Mouse (Mus musculus): ENCODE data around the gene Dcaf8.
A peak's percentile ranks its signal among the peaks of the same experiment; 100 is the strongest.

Dcaf8 gene

GRCm38 (mm10) chr1:172148279-172148954 is 533 bp downstream of the Dcaf8 start:
- peak; percentile 73 for DNase-seq (ENCODE audit: low read depth)

GRCm38 (mm10) chr1:172148955-172149815 is 1.3 kb downstream of the Dcaf8 start:
- DNase-seq (ENCODE audit: low read depth), result peak; percentile 20

GRCm38 (mm10) chr1:172154536-172154935 is 6.7 kb downstream of the Dcaf8 start:
- DNase-seq (ENCODE audit: low read depth), result no peak

GRCm38 (mm10) chr1:172155518-172155917 is 7.6 kb downstream of the Dcaf8 start:
- no peak for DNase-seq (ENCODE audit: low read depth)

GRCm38 (mm10) chr1:172159970-172160369 is 12.1 kb downstream of the Dcaf8 start:
- no peak for DNase-seq (ENCODE audit: low read depth)

- DNase-seq (ENCODE audit: low read depth), result no peak
Observed at GRCm38 (mm10) chr1:172160508-172160907, 12.6 kb downstream of the Dcaf8 start.

- DNase-seq (ENCODE audit: low read depth), result peak; percentile 67
Observed at GRCm38 (mm10) chr1:172162009-172162408, 14.1 kb downstream of the Dcaf8 start.

GRCm38 (mm10) chr1:172162959-172163358 is 15.1 kb downstream of the Dcaf8 start:
- no peak for DNase-seq (ENCODE audit: low read depth)

GRCm38 (mm10) chr1:172167911-172168310 is 20.0 kb downstream of the Dcaf8 start:
- no peak for DNase-seq (ENCODE audit: low read depth)

GRCm38 (mm10) chr1:172169809-172170208 is 21.9 kb downstream of the Dcaf8 start:
- no peak for DNase-seq (ENCODE audit: low read depth)

GRCm38 (mm10) chr1:172172381-172172780 is 24.5 kb downstream of the Dcaf8 start:
- DNase-seq (ENCODE audit: low read depth), result no peak

GRCm38 (mm10) chr1:172173181-172173580 is 25.3 kb downstream of the Dcaf8 start:
- DNase-seq (ENCODE audit: low read depth), result no peak

- no peak for DNase-seq (ENCODE audit: low read depth)
Observed at GRCm38 (mm10) chr1:172177791-172178190, 29.9 kb downstream of the Dcaf8 start.

GRCm38 (mm10) chr1:172179102-172179501 is 31.2 kb downstream of the Dcaf8 start:
- DNase-seq (ENCODE audit: low read depth), result no peak

- no peak for DNase-seq (ENCODE audit: low read depth)
Observed at GRCm38 (mm10) chr1:172180881-172181280, 33.0 kb downstream of the Dcaf8 start.

- DNase-seq (ENCODE audit: low read depth), result no peak
Observed at GRCm38 (mm10) chr1:172181777-172182176, 33.9 kb downstream of the Dcaf8 start.

GRCm38 (mm10) chr1:172183056-172183455 is 35.2 kb downstream of the Dcaf8 start:
- DNase-seq (ENCODE audit: low read depth), result no peak

- no peak for DNase-seq (ENCODE audit: low read depth)
Observed at GRCm38 (mm10) chr1:172183915-172184314, 36.0 kb downstream of the Dcaf8 start.

- no peak for DNase-seq (ENCODE audit: low read depth)
Observed at GRCm38 (mm10) chr1:172186401-172187289, 38.8 kb downstream of the Dcaf8 start.

GRCm38 (mm10) chr1:172188891-172189290 is 41.0 kb downstream of the Dcaf8 start:
- no peak for DNase-seq (ENCODE audit: low read depth)

- no peak for DNase-seq (ENCODE audit: low read depth)
Observed at GRCm38 (mm10) chr1:172191578-172191977, 43.7 kb downstream of the Dcaf8 start.

- no peak for DNase-seq (ENCODE audit: low read depth)
Observed at GRCm38 (mm10) chr1:172192217-172192616, 44.3 kb downstream of the Dcaf8 start.
